Mouse (Mus musculus): ENCODE results near the gene Oscar.
"Not testable (repeated sequence)": the region's sequence is repeated elsewhere in the genome, so short reads cannot be mapped to it uniquely, and the experiment has no call there.

Gene Oscar

DNA sequence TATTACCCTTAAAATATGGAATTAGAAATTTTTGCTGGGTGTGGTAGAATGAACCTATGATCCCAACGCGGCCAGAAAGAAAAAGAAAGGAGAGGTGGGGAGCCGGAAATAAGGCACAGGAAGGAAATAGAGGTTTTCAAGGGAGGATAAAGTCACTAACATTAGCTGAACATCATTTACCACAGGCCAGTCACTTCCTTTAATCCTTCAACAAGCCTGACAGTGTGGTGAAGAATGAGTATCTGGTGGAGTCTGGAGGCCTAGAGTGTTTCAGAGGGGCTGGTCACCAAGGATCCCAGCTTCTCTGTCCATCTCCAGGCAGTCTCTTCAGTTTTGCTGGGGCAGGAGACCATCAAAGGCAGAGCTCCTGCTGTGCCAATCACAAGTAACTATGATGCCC is 5.5 kb downstream of the Oscar start:
- no peak for DNase-seq (ENCODE audit: low read depth)

DNA sequence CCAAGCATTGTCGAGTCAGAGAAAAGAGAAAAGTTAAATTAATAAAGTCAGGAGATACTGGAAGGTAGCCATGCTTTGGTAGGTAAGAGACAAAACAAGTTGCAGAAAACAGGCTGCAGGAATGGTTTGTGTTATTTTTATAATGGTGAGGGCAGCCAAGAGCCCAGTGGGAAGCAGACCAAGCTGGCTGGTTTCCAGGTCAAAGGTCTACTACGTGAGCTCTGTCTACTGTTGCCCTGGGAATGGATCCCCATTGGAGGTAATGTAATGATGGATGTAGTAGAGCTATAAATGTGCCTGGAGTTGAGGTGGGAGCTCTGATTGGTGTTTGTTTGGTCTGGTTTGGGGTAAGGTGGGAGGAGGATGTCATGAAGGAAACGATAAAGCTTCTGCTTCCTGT is 6.9 kb downstream of the Oscar start:
- peak; percentile 57 for DNase-seq (ENCODE audit: low read depth)

GRCm38 (mm10) chr7:3608668-3609067 is 7.3 kb downstream of the Oscar start:
- no peak for DNase-seq (ENCODE audit: low read depth)

DNA sequence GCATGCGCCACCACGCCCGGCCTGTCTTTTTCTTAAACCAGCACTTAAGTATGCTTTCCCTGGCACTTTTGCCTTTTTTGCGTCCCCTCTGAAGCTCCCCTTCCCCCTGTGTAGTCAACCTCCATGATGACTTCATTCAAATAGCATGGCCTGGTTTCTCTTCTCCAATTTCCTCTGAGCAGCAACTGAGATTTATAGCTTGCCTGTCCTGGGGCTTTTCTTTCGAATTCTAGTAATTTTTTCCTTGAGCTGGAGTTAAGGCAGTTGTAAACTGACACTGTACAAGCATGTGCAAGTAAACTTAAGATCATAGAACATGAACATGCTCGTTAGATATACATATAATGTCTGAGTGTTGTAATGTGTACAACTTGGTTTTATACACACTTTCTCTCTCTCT is 8.6 kb downstream of the Oscar start:
- peak; percentile 16 for DNase-seq (ENCODE audit: low read depth)

GRCm38 (mm10) chr7:3606798-3607197 is 9.2 kb downstream of the Oscar start:
- DNase-seq (ENCODE audit: low read depth) = peak; percentile 60

DNA sequence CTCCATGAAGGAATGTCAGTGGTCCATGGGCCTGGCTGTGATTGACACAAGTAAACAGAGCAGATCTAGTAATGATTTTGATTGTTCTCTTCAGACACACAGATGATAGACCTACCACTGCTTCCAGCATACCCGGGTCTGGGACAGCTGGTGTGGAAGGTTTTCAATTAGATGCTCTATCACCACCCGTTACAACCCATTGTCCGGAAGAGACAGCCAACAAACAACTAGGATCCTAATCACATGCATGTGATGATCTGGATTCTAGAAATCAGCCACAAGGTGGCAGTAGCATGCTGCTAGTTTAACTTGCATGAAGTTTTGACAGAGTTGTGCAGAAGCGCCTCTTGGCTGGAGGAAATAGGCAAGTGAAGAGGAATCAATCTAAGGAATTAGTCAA is 14.8 kb downstream of the Oscar start:
- DNase-seq (ENCODE audit: low read depth) = peak; percentile 94

GRCm38 (mm10) chr7:3597755-3598154 is 18.2 kb downstream of the Oscar start:
- DNase-seq (ENCODE audit: low read depth) = not testable (repeated sequence)

DNA sequence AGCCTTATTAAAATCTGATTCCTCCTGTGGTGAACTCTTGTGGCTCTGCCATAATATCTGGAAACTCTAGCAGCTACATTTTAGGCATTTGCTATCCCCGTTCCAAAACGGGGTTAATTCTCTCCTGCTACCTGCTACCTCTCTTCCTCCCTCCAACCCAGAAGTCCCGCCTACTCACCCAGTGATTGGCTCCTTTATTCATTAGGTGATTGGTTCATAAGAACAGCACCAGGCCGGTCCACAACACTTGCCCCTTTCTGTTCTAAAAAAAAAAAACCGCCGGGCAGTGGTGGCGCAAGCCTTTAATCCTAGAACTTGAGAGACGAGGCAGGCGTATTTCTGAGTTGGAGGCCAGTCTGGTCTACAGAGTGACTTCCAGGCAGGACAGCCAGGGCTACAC is 20.8 kb downstream of the Oscar start:
- DNase-seq (ENCODE audit: low read depth) = no peak

- DNase-seq (ENCODE audit: low read depth) = no peak
Measured at GRCm38 (mm10) chr7:3594686-3595085, 21.3 kb downstream of the Oscar start.

GRCm38 (mm10) chr7:3593855-3594254 is 22.1 kb downstream of the Oscar start:
- DNase-seq (ENCODE audit: low read depth) = no peak

DNA sequence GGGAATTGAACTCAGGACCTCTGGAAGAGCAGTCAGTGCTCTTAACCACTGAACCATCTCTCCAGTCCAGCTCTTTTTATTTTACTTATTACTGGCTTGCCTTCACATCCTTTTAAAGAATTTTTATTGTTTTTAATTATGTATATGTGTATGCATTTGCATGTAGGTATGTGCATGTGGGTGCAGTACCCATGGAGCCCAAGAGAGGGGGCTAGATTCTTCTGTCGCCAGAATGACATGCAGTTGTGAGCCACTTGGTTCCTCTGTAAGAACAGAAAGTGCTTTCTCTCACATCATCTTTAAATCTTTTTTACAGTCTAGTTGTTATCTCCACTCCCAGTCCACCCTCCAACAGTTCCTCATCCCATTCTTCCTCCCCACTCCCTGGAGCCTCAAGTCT is 24.4 kb downstream of the Oscar start:
- DNase-seq (ENCODE audit: low read depth) = no peak

DNA sequence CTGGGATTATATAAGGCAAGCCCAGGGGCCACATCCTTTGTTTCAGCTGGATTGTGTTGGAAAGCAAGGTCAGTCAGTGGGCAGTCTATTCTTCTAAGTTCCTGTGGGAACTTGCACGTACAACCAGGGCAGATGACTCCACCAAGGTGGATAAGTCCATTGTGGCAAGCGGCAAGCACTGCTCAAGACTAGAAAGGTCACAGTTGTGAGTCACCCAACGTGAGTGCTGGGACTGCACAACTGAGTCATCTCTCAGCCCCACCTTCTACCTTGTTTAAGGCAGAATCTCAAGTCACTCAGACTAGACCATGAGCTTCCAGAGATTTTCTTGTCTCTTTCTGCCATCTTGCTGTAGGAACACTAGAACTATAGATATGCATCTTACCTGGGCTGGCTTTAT is 25.4 kb downstream of the Oscar start:
- DNase-seq (ENCODE audit: low read depth) = no peak

- DNase-seq (ENCODE audit: low read depth) = no peak
Measured at GRCm38 (mm10) chr7:3587292-3587691, 28.7 kb downstream of the Oscar start.

- no peak for DNase-seq (ENCODE audit: low read depth)
Measured at GRCm38 (mm10) chr7:3586255-3586654, 29.7 kb downstream of the Oscar start.

DNA sequence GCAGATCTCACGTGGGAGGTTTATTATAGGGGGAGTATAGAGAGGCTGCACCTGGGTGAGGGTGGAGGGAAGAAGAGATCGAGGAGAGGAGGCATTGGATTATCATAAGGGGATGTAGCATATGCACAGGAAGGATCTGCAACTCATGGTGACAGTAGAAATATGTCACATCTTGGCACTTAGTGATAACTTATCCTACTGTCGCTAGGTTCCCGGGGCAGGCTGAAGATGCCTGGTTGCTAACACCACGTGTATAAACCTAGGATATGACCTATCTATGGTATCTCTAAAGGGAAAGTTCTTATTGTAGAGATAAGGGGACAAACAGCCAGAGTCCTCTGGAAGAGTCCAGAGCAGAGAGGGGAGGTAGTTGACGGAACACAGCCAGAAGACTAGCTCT is 30.2 kb downstream of the Oscar start:
- no peak for DNase-seq (ENCODE audit: low read depth)

GRCm38 (mm10) chr7:3580029-3580428 is 35.9 kb downstream of the Oscar start:
- no peak for DNase-seq (ENCODE audit: low read depth)

- no peak for DNase-seq (ENCODE audit: low read depth)
Measured at GRCm38 (mm10) chr7:3578952-3579546, 36.9 kb downstream of the Oscar start.

DNA sequence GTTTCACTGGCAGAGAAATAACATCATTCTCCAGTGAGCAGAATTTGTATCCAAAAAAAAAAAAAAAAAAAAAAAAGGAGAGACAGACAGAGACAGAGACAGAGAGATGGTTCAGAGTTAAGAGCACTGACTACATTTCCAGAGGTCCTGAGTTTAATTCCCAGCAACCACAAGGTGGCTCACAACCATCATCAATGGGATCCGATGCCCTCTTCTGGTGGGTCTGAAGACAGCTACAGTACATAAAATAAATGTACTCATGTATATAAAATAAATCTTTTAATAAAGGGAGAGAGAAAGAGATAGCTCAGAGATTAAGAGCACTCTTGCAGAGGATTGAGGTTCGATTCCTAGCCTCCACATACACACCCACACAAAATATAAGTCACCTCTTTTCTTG is 37.8 kb downstream of the Oscar start:
- no peak for DNase-seq (ENCODE audit: low read depth)

- no peak for DNase-seq (ENCODE audit: low read depth)
Measured at GRCm38 (mm10) chr7:3576354-3577124, 39.4 kb downstream of the Oscar start.

DNA sequence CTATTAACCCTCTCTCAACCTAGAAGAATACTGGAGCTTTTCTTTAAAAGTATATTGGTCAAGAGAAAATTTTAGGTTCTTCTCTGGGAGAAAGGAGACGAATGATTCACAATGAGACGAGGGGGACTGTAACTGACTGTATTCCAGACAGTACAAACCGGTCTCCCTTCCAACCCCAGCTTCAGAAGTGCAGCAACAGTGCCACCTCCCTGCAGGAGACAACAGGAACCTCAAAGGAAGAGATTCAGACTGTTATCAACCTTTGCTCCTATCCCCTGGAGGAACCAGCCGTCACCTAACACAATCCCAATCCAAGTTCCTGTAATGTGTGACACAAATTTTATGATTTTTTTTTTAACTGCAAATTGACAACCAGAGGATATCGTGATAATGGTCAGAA is 41.7 kb downstream of the Oscar start:
- peak; percentile 79 for DNase-seq (ENCODE audit: low read depth)

DNA sequence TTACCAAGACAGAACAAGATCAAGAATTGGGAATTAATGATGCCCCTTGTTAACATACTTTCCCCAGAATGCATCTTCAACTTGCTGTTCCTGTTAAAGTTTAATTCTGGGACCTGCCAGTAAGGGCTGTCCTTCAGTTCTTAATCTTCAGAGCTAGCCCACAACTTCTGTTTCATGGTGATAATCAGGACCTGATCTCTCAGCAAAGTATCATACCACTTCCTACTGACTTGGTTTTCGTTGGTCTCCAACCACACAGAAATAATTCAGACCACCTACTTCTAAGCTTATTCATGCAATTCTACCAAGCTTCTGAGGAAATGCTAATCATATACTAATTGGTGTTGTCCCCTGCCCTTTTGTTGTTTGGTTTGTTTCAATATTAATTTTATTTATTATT is 44.1 kb downstream of the Oscar start:
- no peak for DNase-seq (ENCODE audit: low read depth)

DNA sequence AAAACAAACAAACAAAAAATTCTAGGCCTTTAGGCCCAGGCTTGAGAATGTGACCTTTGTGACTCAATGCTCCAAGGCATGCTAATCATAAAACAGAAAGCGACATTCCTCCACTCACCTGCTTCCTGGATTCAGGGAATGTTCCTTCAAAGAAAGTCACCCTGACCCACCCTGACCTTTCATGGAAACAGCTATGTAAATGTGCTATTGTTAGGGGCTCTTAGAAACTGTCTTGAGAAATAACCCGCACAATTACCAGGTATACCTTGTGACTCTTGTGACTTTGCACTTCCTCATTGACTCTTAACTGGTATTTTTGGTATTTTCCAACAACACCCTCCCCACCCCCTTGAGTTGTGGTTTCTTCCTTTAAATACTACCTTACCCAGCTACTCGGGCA is 45.4 kb downstream of the Oscar start:
- DNase-seq (ENCODE audit: low read depth) = not testable (repeated sequence)

- peak; percentile 38 for DNase-seq (ENCODE audit: low read depth)
Measured at GRCm38 (mm10) chr7:3569725-3570124, 46.2 kb downstream of the Oscar start.

- DNase-seq (ENCODE audit: low read depth) = no peak
Measured at GRCm38 (mm10) chr7:3567336-3567735, 48.6 kb downstream of the Oscar start.

Measured in NIH3T3 (cell line).